Mouse (Mus musculus): ENCODE results near the gene Bin2. TPM values are rescaled to one million over a fixed set of nuclear protein-coding genes. Genes with fewer than 3 reads are reported as not detected.

Gene Bin2
- total and polyA plus RNA-seq, 3 experiments, result 51.4 to 89.9 (median 64.8) TPM

GRCm38 (mm10) chr15:100627287-100627686 is 42.1 kb downstream of the Bin2 start:
- peak; percentile 62 for TF ChIP-seq ZNF384 (IDR thresholded peaks at IDR 0.05; ENCODE audit: low read depth, low read length)
- TF ChIP-seq MYC (IDR thresholded peaks at IDR 0.05; ENCODE audit: low read depth, low read length), result no peak
- Histone ChIP-seq H3K4me2 (ENCODE audit: insufficient read depth, low read depth, poor library complexity, severe bottlenecking) (no peak overlapping the region; the same call in 1 of the 2 replicates), H3K36me3 (replicated peaks in 1 of 2; ENCODE audit: control insufficient read depth in 1 of 2, insufficient read depth in 1 of 2, low read length in 1 of 2) (peaks cover 3 to 11% of the 10 kb centered on the region in 2 experiments), H3K9me3 (replicated peaks; ENCODE audit: low read length) (no peaks in the 10 kb centered on the region), H3K27me3 (replicated peaks) (peaks cover 4% of the 10 kb centered on the region), H3K4me3 (replicated peaks in 1 of 3; ENCODE audit: low read depth in 2 of 3, low read length in 2 of 3, poor library complexity in 1 of 3) (no peak overlapping the region), H3K27ac (ENCODE audit: insufficient read depth, low read depth) (no peak overlapping the region), H3K79me2 (replicated peaks; ENCODE audit: control insufficient read depth, extremely low read depth, insufficient read depth, poor library complexity, severe bottlenecking) (no peaks in the 10 kb centered on the region), H3K4me1 (ENCODE audit: control insufficient read depth in 1 of 2, insufficient read depth in 2 of 2) (peaks cover 5 to 14% of the 10 kb centered on the region in 2 experiments; a peak in 3 of 4 replicates), H3K9ac (ENCODE audit: insufficient read depth, low read depth) (no peak overlapping the region)
- dilution Hi-C loops (cut with MboI; ENCODE audit: extremely low pct_ligation_motif_present, extremely low pct_unique_long_range_greater_than_20kb, low sequenced_read_pairs) (no loop called here), in situ Hi-C loops (cut with MboI; ENCODE audit: low pct_ligation_motif_present, low pct_unique_long_range_greater_than_20kb, low sequenced_read_pairs) (no loop called here)
- DNase-seq (ENCODE audit: extremely low read depth), result no peak

GRCm38 (mm10) chr15:100624435-100624834 is 44.9 kb downstream of the Bin2 start:
- TF ChIP-seq MEF2A (IDR thresholded peaks at IDR 0.05; ENCODE audit: borderline replicate concordance, low read depth, low read length) (no peak), MAZ (IDR thresholded peaks at IDR 0.05; ENCODE audit: low read depth, low read length) (no peak), GABPA (IDR thresholded peaks at IDR 0.05; ENCODE audit: insufficient replicate concordance, low read depth, low read length) (no peak), RAD21 (IDR thresholded peaks at IDR 0.05; ENCODE audit: low read depth, low read length) (no peak), BHLHE40 (IDR thresholded peaks at IDR 0.05; ENCODE audit: low read depth, low read length) (no peak), KAT2A (IDR thresholded peaks at IDR 0.05; ENCODE audit: insufficient replicate concordance, low read length) (no peak), SIN3A (IDR thresholded peaks at IDR 0.05; ENCODE audit: low read length) (no peak), ETS1 (conservative IDR thresholded peaks at IDR 0.05; ENCODE audit: low read depth, low read length) (no peak), E2F4 (IDR thresholded peaks at IDR 0.05; ENCODE audit: insufficient replicate concordance, low read depth, low read length) (no peak), USF1 (IDR thresholded peaks at IDR 0.05; ENCODE audit: low read depth, low read length) (no peak), TBP (conservative IDR thresholded peaks at IDR 0.05; ENCODE audit: low read depth, low read length) (no peak), CHD1 (IDR thresholded peaks at IDR 0.05; ENCODE audit: low read depth, low read length) (no peak), CTCF (conservative IDR thresholded peaks at IDR 0.05 in 1 of 2, IDR thresholded peaks at IDR 0.05 in 1 of 2; ENCODE audit: low read depth in 2 of 2, low read length in 2 of 2) (no peak), ELF1 (IDR thresholded peaks at IDR 0.05; ENCODE audit: low read depth, low read length) (no peak)
- Histone ChIP-seq H3K4me2 (ENCODE audit: insufficient read depth, low read depth, poor library complexity, severe bottlenecking) (no peak overlapping the region), H3K36me3 (replicated peaks in 1 of 2; ENCODE audit: control insufficient read depth in 1 of 2, insufficient read depth in 1 of 2, low read length in 1 of 2) (peaks cover 22 to 38% of the 10 kb centered on the region in 2 experiments), H3K79me2 (replicated peaks; ENCODE audit: control insufficient read depth, extremely low read depth, insufficient read depth, poor library complexity, severe bottlenecking) (no peaks in the 10 kb centered on the region), H3K4me3 (replicated peaks in 1 of 3; ENCODE audit: low read depth in 2 of 3, low read length in 2 of 3, poor library complexity in 1 of 3) (no peak overlapping the region), H3K27ac (ENCODE audit: insufficient read depth, low read depth) (no peak overlapping the region), H3K9ac (ENCODE audit: insufficient read depth, low read depth) (no peak overlapping the region), H3K9me3 (replicated peaks; ENCODE audit: low read length) (no peaks in the 10 kb centered on the region), H3K27me3 (replicated peaks) (no peaks in the 10 kb centered on the region), H3K4me1 (ENCODE audit: control insufficient read depth in 1 of 2, insufficient read depth in 2 of 2) (no peaks in the 10 kb centered on the region; a peak in 1 of 4 replicates)
- no peak for DNase-seq (ENCODE audit: extremely low read depth)
- in situ Hi-C loops (cut with MboI; ENCODE audit: low pct_ligation_motif_present, low pct_unique_long_range_greater_than_20kb, low sequenced_read_pairs), result no loop called here
- dilution Hi-C loops (cut with MboI; ENCODE audit: extremely low pct_ligation_motif_present, extremely low pct_unique_long_range_greater_than_20kb, low sequenced_read_pairs), result no loop called here

Measured in CH12.LX (cell line).